Mouse (Mus musculus): Measurements from ENCODE around the gene Ino80b.
A peak's percentile ranks its signal among the peaks of the same experiment; 100 is the strongest.

Gene Ino80b

GRCm38 (mm10) chr6:83117165-83117438 is 8.1 kb downstream of the Ino80b start:
- no peak for DNase-seq (ENCODE audit: low spot score)

GRCm38 (mm10) chr6:83116373-83117164 is 8.7 kb downstream of the Ino80b start:
- no peak for DNase-seq (ENCODE audit: low spot score)

GRCm38 (mm10) chr6:83115682-83116372 is 9.4 kb downstream of the Ino80b start:
- no peak for DNase-seq (ENCODE audit: low spot score)

- DNase-seq (ENCODE audit: low spot score), result peak; percentile 96
Observed at GRCm38 (mm10) chr6:83115011-83115671, 10.1 kb downstream of the Ino80b start, which contains the start of gene Mogs. Mogs (plus strand) TSS chr6:83115496.

GRCm38 (mm10) chr6:83111510-83112136 is 13.6 kb downstream of the Ino80b start:
- DNase-seq (ENCODE audit: low spot score), result no peak

GRCm38 (mm10) chr6:83108762-83109668 is 16.2 kb downstream of the Ino80b start, which contains the start of gene Mrpl53:
Mrpl53 (plus strand) TSS chr6:83109040.
- peak; percentile 75 for DNase-seq (ENCODE audit: low spot score)

- peak; percentile 70 for DNase-seq (ENCODE audit: low spot score)
Observed at GRCm38 (mm10) chr6:83107566-83108400, 17.4 kb downstream of the Ino80b start.

- DNase-seq (ENCODE audit: low spot score), result no peak
Observed at GRCm38 (mm10) chr6:83104158-83104557, 21.1 kb downstream of the Ino80b start.

- DNase-seq (ENCODE audit: low spot score), result no peak
Observed at GRCm38 (mm10) chr6:83103130-83103650, 22.0 kb downstream of the Ino80b start.

GRCm38 (mm10) chr6:83101688-83102556 is 23.3 kb downstream of the Ino80b start:
- no peak for DNase-seq (ENCODE audit: low spot score)

- peak; percentile 96 for DNase-seq (ENCODE audit: low spot score)
Observed at GRCm38 (mm10) chr6:83101316-83101687, 23.9 kb downstream of the Ino80b start, which contains the start of the genes Ccdc142 and Gm42688. Ccdc142 (plus strand) TSS chr6:83101601. Gm42688 (plus strand) TSS chr6:83101617.

GRCm38 (mm10) chr6:83098411-83098810 is 26.8 kb downstream of the Ino80b start:
- no peak for DNase-seq (ENCODE audit: low spot score)

GRCm38 (mm10) chr6:83095968-83096367 is 29.3 kb downstream of the Ino80b start:
- DNase-seq (ENCODE audit: low spot score), result no peak

GRCm38 (mm10) chr6:83092416-83093127 is 32.7 kb downstream of the Ino80b start:
- DNase-seq (ENCODE audit: low spot score), result no peak

- DNase-seq (ENCODE audit: low spot score), result no peak
Observed at GRCm38 (mm10) chr6:83087926-83088260, 37.3 kb downstream of the Ino80b start.

- peak; percentile 30 for DNase-seq (ENCODE audit: low spot score)
Observed at GRCm38 (mm10) chr6:83087205-83087925, 37.9 kb downstream of the Ino80b start.

GRCm38 (mm10) chr6:83086121-83087035 is 38.9 kb downstream of the Ino80b start, which contains the start of gene Lbx2:
Lbx2 (plus strand) TSS chr6:83086367.
- no peak for DNase-seq (ENCODE audit: low spot score)
